Mouse (Mus musculus) intestine, embryonic 16.5 days (tissue): ENCODE data around the gene Casq1. TPM values are rescaled to one million over a fixed set of nuclear protein-coding genes. Genes with fewer than 3 reads are reported as not detected.
"Not testable (repeated sequence)": the region's sequence is repeated elsewhere in the genome, so short reads cannot be mapped to it uniquely, and the experiment has no call there.

ENCODE experiments used
- ATAC-seq: fragments of 200-750 bp; cut with Nextera tagmentation; 2 replicates; pipeline ENCODE4 v1.8.0; 2017; ENCODE audit warnings: moderate TSS enrichment, moderate library complexity
- H3K27ac ChIP-seq: fragments of 300-500 bp; sonication (generic); 2 replicates; pipeline ENCODE4 v1.5.1; 2014; ENCODE audit warnings: mild to moderate bottlenecking, low read length
- H3K27me3 ChIP-seq: fragments of 300-500 bp; sonication (generic); replicated peaks from 2 replicates; pipeline ENCODE4 v1.6.1; 2014; ENCODE audit warnings: low read length, control low read depth, mixed read lengths; ENCODE audit not compliant: control insufficient read depth, insufficient read depth
- H3K36me3 ChIP-seq: fragments of 300-500 bp; sonication (generic); 2 replicates; pipeline ENCODE4 v1.6.1; 2014; ENCODE audit warnings: low read length, control low read depth; ENCODE audit not compliant: control insufficient read depth, insufficient read depth
- H3K4me1 ChIP-seq: fragments of 300-500 bp; sonication (generic); 2 replicates; pipeline ENCODE4 v1.6.1; 2014; ENCODE audit warnings: low read length, control low read depth, mixed read lengths; ENCODE audit not compliant: control insufficient read depth, insufficient read depth
- H3K4me2 ChIP-seq: fragments of 300-500 bp; sonication (generic); 2 replicates; pipeline ENCODE4 v1.6.1; 2014; ENCODE audit warnings: low read depth, low read length, control low read depth
- H3K4me3 ChIP-seq: fragments of 300-500 bp; sonication (generic); 2 replicates; pipeline ENCODE4 v1.5.1; 2014; ENCODE audit warnings: mild to moderate bottlenecking, low read length
- H3K9ac ChIP-seq: fragments of 300-500 bp; sonication (generic); 2 replicates; pipeline ENCODE4 v1.6.1; 2014; ENCODE audit warnings: low read depth, low read length
- H3K9me3 ChIP-seq: fragments of 300-500 bp; sonication (generic); 2 replicates; pipeline ENCODE4 v1.6.1; 2016; ENCODE audit warnings: low read length, control low read depth; ENCODE audit not compliant: control insufficient read depth
- WGBS: fragments of 180-500 bp; shearing (Covaris S2); extraction: QIAGEN DNeasy Blood & Tissue Kit; methylation state at CpG from one replicate; pipeline ENCODE4 v1.1.7; 2014; 5-methylcytosine and 5-hydroxymethylcytosine counted together
- polyA plus RNA-seq: library from polyadenylated mRNA; unstranded; fragments of >200 nt; fragmentation: Nextera tagmentation; extraction: Ambion mirVana; gene quantifications from 2 replicates; pipeline ENCODE4 v1.2.1, GENCODE M21; 2015

Casq1 gene
- 24.1 and 24.6 TPM in 2 replicates for polyA plus RNA-seq

- peaks cover 18% of the 10 kb centered on the region for H3K4me1 ChIP-seq
- H3K9me3 ChIP-seq: no peaks in the 10 kb centered on the region
- H3K27me3 ChIP-seq: no peaks in the 10 kb centered on the region
- H3K4me3 ChIP-seq: no peak within 1 kb of the TSS
- 0 out of 2 replicates have a peak, but pooled peaks have one; percentile 10 for ATAC-seq
- H3K9ac ChIP-seq: peak within 1 kb of the TSS; percentile 32; the same call in 1 of the 2 replicates
- WGBS: 79% methylated on average over 19 of the region's 19 CpGs
- no peaks in the 10 kb centered on the region for H3K36me3 ChIP-seq
- peak within 1 kb of the TSS; percentile 59 for H3K27ac ChIP-seq
- H3K4me2 ChIP-seq: no peak within 1 kb of the TSS
Observed at GRCm38 (mm10) chr1:172219451-172220406, at the start of gene Casq1. Gene Casq1 (minus strand): TSS chr1:172219868.

GRCm38 (mm10) chr1:172261477-172262078, 41.9 kb upstream of the Casq1 start, which contains the start of gene Igsf8:
Gene Igsf8 (plus strand): TSS chr1:172261641.
- H3K4me3 ChIP-seq: no peak within 1 kb of the TSS
- ATAC-seq: no peak
- H3K27ac ChIP-seq: no peak within 1 kb of the TSS
- H3K9me3 ChIP-seq: no peaks in the 10 kb centered on the region
- H3K9ac ChIP-seq: no peak within 1 kb of the TSS
- WGBS: 61% methylated on average over 8 of the region's 8 CpGs
- no peaks in the 10 kb centered on the region for H3K27me3 ChIP-seq
- H3K4me2 ChIP-seq: no peak within 1 kb of the TSS
- H3K4me1 ChIP-seq: no peaks in the 10 kb centered on the region
- H3K36me3 ChIP-seq: no peaks in the 10 kb centered on the region

GRCm38 (mm10) chr1:172258314-172258713, 38.6 kb upstream of the Casq1 start, which contains the start of gene Atp1a4:
Gene Atp1a4 (minus strand): TSS chr1:172258414.
- Histone ChIP-seq H3K27me3 (no peaks in the 10 kb centered on the region), H3K4me2 (no peak within 1 kb of the TSS), H3K9me3 (no peaks in the 10 kb centered on the region), H3K27ac (no peak within 1 kb of the TSS), H3K36me3 (no peaks in the 10 kb centered on the region), H3K4me1 (no peaks in the 10 kb centered on the region), H3K9ac (no peak within 1 kb of the TSS), H3K4me3 (no peak within 1 kb of the TSS)
- no peak for ATAC-seq
- WGBS: 92% methylated on average over 6 of the region's 6 CpGs

GRCm38 (mm10) chr1:172247679-172248078, 28.0 kb upstream of the Casq1 start:
- Histone ChIP-seq H3K36me3 (no peaks in the 10 kb centered on the region), H3K4me3 (no peak overlapping the region), H3K4me1 (no peaks in the 10 kb centered on the region), H3K4me2 (no peak overlapping the region), H3K27me3 (peaks cover 5% of the 10 kb centered on the region; the same call in 1 of the 2 replicates), H3K9ac (no peak overlapping the region), H3K27ac (no peak overlapping the region), H3K9me3 (no peaks in the 10 kb centered on the region)
- no peak for ATAC-seq
- WGBS: 51% methylated on average over 2 of the region's 2 CpGs

DNA sequence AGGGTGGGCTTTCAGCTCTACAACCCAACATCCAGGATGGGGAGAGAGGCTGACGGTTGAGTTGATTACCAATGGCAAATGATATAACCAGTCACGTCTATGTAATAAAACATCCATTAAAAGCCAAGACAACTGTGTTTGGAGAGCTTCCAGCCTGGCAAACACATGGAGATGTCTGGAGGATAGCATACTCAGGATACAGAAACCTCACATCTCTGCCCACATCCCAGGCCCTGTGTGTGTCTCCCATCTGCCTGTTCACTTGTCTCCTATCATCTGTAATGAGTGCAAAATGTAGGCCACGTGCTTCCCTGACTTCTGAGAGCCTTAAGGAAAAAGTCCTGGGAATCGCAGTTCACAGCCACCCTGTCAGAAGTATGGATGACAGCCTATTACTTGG, 27.5 kb upstream of the Casq1 start:
- Histone ChIP-seq H3K4me2 (no peak overlapping the region), H3K36me3 (no peaks in the 10 kb centered on the region), H3K27ac (no peak overlapping the region), H3K9me3 (no peaks in the 10 kb centered on the region), H3K4me3 (no peak overlapping the region), H3K9ac (no peak overlapping the region), H3K27me3 (peaks cover 5% of the 10 kb centered on the region; the same call in 1 of the 2 replicates), H3K4me1 (no peaks in the 10 kb centered on the region)
- ATAC-seq: no peak
- WGBS: 69% methylated on average over 4 of the region's 4 CpGs

- H3K9me3 ChIP-seq, H3K36me3 ChIP-seq, H3K9ac ChIP-seq, H3K4me1 ChIP-seq, H3K4me2 ChIP-seq, ATAC-seq, H3K27ac ChIP-seq, H3K27me3 ChIP-seq, H3K4me3 ChIP-seq: not testable (repeated sequence)
- WGBS: 42% methylated on average over 23 of the region's 23 CpGs
Observed at GRCm38 (mm10) chr1:172244645-172245044, 25.0 kb upstream of the Casq1 start.

DNA sequence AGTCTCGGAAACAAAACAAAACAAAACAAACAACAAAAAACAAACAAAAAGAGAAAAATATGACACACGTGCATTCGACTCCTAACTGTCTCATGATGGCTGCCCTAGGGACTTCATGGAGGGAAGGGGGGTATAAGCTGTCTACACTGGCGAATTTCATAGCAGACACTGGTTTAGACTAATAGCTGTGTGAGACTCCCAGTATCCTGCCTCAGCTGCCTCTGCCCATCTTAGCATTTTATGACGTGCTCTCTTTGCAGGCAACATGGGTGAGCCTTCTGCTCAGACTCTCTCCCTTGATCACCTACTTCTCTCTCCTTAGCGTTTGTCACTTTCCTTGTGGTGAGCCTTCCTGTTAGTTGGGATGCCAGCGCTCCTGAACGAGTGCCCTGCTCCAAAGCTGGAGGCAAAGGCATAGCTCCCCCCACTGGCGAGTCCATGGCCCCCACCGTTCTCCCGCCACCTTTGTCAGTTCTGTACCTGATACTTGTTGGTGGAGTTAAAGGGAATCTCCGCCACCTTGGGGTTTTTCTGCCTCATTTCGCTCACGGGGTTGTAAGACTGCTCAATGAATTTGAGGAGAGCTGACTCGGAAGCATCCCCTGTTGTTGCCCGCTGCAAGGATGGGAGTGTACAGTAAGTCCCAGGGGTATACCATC, 24.0 kb upstream of the Casq1 start:
- WGBS: 28% methylated on average over 16 of the region's 16 CpGs
- Histone ChIP-seq H3K9me3 (no peaks in the 10 kb centered on the region), H3K27ac (no peak overlapping the region), H3K27me3 (peaks cover 5% of the 10 kb centered on the region; the same call in 1 of the 2 replicates), H3K9ac (no peak overlapping the region), H3K4me3 (no peak overlapping the region), H3K4me2 (no peak overlapping the region; the same call in 1 of the 2 replicates), H3K36me3 (no peaks in the 10 kb centered on the region), H3K4me1 (no peaks in the 10 kb centered on the region)
- no peak for ATAC-seq

DNA sequence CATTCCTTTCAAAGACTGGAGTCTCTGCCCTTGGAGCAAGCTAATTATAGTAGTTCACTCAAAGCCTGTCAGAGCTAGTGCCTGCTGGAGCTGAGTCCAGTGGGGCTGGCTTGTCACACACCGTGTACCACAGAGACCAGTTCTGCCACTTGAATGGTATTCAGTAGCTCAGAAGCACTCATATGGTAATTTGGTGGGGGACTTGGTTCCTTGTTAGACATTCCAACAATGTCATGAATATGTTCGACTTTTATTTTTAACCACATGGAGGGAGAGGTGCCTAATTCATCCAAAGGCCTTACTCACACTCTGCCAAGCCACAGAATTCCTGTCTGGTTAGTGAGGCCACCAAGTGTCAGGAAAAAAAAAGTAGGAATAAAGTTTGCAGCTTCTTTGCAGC, 22.7 kb upstream of the Casq1 start:
- Histone ChIP-seq H3K27me3 (peaks cover 5% of the 10 kb centered on the region; the same call in 1 of the 2 replicates), H3K27ac (no peak overlapping the region), H3K9ac (no peak overlapping the region), H3K9me3 (no peaks in the 10 kb centered on the region), H3K4me2 (no peak overlapping the region), H3K36me3 (no peaks in the 10 kb centered on the region), H3K4me3 (no peak overlapping the region), H3K4me1 (no peaks in the 10 kb centered on the region)
- ATAC-seq: no peak
- WGBS: 50% methylated on average over 2 of the region's 2 CpGs
